Mouse (Mus musculus) ES-Bruce4 (cell line): Measurements from ENCODE around the gene Hivep1.

Source experiments
- CTCF ChIP-seq: IDR thresholded peaks from one replicate; pipeline ENCODE4 v1.8.1; 2011; ENCODE audit warnings: low read depth, low read length
- EP300 ChIP-seq: IDR thresholded peaks from 2 replicates; pipeline ENCODE4 v1.6.1; 2011; ENCODE audit warnings: low read depth, low read length; ENCODE audit not compliant: insufficient read depth
- POLR2A ChIP-seq: IDR thresholded peaks from one replicate; pipeline ENCODE4 v1.8.1; 2011; ENCODE audit warnings: low read length; ENCODE audit not compliant: insufficient read depth

DNA sequence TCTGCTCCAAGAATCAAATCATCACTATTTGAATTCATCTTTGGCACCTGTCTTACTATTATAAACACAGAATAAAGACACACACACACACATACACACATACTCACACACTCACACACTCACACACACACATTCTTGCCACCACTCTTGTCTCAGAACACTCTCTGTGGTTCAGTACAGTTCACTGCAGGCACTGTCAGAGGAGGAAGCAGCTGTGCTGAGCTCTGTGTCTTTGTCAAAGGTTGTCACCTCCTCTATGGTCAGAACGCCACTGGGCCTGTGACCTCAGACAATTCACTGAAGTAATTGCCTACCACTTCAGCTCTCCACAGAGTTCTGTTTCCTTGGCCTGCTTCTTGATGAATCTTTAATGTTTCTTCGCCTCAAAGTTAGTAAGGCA lies 33.5 kb upstream of the Hivep1 start:
- no peak for TF ChIP-seq CTCF
- no peak for TF ChIP-seq POLR2A
- TF ChIP-seq EP300 = no peak
